Mouse (Mus musculus) activated CD4-positive, CD25-positive, alpha-beta regulatory T cell, adult 9 weeks (primary cell): ENCODE results near the gene S1pr2. TPM values are rescaled to one million over a fixed set of nuclear protein-coding genes. Genes with fewer than 3 reads are reported as not detected.

ENCODE experiments used
- polyA plus RNA-seq: library from polyadenylated mRNA; unstranded; fragments of 100-300 nt; shearing (Covaris generic); gene quantifications from one replicate; pipeline ENCODE4 v1.2.1, GENCODE M21; 2017

The S1pr2 gene
- 24.4 TPM for polyA plus RNA-seq

GRCm38 (mm10) chr9:20976216-20976960, at the start of gene S1pr2:
Gene S1pr2, minus strand, starts transcription at chr9:20976781.

DNA sequence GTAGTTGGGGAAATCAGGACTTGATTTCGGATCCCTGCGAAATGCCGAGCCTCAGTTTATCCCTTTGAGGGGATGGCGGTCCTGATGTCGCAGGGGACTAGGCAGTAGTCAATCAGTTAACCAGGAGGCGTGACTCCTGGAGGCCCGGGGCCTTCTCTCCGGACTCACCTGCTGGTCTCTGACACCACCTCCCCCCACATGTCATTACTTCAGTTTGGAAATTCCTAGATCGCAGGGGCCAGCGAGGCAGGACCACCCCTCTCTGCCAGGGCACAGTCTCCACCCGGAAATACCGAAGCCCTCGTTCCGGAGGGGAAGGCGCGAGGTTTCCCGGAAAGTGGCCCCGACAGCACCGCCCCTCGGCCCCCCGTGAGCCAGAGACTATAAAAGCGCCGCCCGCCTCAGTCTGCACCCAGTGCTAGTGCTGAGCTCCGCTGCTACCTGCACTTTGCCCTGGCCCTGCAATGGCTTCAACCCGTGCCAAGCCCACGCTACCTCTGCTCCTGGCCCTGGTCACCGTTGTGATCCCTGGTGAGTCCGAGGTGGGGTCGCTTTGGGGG, 39.1 kb upstream of the S1pr2 start, which contains the start of gene Icam1:
Icam1 (plus strand) TSS at position 415 of the 560 bp plus-strand sequence.

DNA sequence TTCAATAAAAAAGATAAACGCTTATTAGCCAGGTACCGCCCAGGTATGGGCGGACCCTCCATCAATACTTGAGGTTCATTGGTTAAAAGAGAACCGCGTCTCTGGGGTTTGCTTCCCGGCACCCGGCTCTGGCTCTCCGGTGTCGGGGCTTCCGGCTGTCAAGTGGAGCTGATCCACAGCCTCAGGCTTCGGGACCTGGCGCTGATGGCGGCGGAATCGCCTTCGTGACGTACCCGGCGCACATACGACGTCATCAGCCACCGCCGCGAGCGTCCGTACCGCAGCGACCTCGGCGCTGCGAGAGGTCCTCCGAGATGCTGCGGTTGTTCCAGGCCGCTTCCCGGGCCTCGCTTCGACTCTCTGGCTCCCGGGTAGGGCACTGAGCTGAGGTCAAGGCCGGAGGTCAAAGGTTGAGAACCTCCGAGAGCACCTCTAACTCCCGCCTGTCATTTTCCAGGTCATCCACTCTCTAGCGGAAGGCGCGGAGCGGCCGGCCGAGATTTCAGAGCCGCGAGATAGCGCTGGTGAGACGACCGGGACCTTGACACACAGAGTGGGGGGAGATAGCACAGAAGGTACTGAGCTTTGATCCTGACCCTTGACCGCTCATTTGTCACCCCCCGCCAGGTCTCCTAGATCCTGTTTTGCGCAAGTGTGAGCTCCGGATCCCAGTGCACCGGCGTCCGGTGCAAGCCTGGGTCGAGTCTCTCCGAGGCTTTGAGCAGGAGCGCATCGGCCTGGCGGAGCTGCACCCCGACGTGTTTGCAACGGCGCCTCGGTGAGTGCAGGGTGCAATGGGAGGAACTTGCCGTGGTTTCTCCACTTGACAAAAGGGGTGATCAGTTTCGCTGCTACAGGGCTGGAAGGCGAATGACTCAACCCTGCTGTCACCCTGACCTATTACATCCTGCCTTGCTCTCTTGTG, 26.3 kb upstream of the S1pr2 start, which contains the start of gene Mrpl4:
Mrpl4 (plus strand) TSS at position 112 of the 925 bp plus-strand sequence.

DNA sequence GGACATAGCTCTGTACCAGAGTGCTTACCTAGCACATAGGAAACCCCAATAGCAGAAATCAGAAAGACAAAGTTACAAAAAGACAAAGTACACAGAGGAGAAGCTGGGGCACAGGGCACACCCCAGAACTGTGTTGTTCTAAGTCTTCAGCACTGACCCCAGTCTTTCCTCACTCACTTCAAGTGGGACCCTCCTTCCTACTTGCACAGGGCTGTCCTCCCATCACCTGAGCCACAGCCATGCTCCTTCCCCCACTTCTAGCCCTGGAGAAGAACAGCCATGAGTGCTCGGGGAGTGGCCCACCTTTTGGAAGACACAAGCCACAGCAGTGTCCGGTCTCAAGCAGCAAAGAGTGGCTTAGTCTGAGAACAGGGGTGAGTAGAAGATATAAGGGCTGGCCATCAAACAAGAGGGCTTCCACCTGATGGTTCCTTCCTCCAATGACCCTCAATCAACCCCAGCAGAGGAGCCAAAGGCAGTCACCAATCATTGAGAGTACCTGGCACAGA, 17.1 kb downstream of the S1pr2 start, which contains the start of gene Dnmt1:
Dnmt1 (minus strand) TSS at position 459 of the 509 bp plus-strand sequence.

Other genes with a start within 250 kb of the S1pr2 start
- 1.7 TPM for gene Olfm2, start 230.4 kb downstream of the S1pr2 start, polyA plus RNA-seq
- gene Col5a3, start 161.7 kb downstream of the S1pr2 start, polyA plus RNA-seq: 0.15 TPM
- gene Rdh8, start 158.3 kb downstream of the S1pr2 start, polyA plus RNA-seq: not detected
- gene A230050P20Rik, start 108.1 kb downstream of the S1pr2 start, polyA plus RNA-seq: 52.0 TPM
- 0.49 TPM for gene Angptl6, start 97.1 kb downstream of the S1pr2 start, polyA plus RNA-seq
- gene Ppan, start 88.6 kb downstream of the S1pr2 start, polyA plus RNA-seq: 84.2 TPM
- 248 TPM for gene Eif3g, start 78.2 kb downstream of the S1pr2 start, polyA plus RNA-seq
- 92.3 TPM for gene Dnmt1, start 16.9 kb downstream of the S1pr2 start, polyA plus RNA-seq
- gene Mrpl4, start 26.0 kb upstream of the S1pr2 start, polyA plus RNA-seq: 128 TPM
- 132 TPM for gene Icam1, start 39.2 kb upstream of the S1pr2 start, polyA plus RNA-seq
- gene Icam4, start 52.6 kb upstream of the S1pr2 start, polyA plus RNA-seq: 1.9 TPM
- gene Icam5, start 55.3 kb upstream of the S1pr2 start, polyA plus RNA-seq: 0.79 TPM
- gene Zglp1, start 90.3 kb upstream of the S1pr2 start, polyA plus RNA-seq: not detected
- 0.20 TPM for gene Gm49373, start 96.3 kb upstream of the S1pr2 start, polyA plus RNA-seq
- 35.0 TPM for gene Fdx1l, start 96.8 kb upstream of the S1pr2 start, polyA plus RNA-seq
- 6.8 TPM for gene Gm38431, start 115.2 kb upstream of the S1pr2 start, polyA plus RNA-seq
- gene Raver1, start 115.2 kb upstream of the S1pr2 start, polyA plus RNA-seq: 73.3 TPM
- gene Tyk2, start 154.5 kb upstream of the S1pr2 start, polyA plus RNA-seq: 118 TPM
- gene Cdc37, start 173.2 kb upstream of the S1pr2 start, polyA plus RNA-seq: 330 TPM
- gene Pde4a, start 188.9 kb upstream of the S1pr2 start, polyA plus RNA-seq: 0.72 TPM